Mouse (Mus musculus): Measurements from ENCODE around the gene Ogfod3. TPM values are rescaled to one million over a fixed set of nuclear protein-coding genes. Genes with fewer than 3 reads are reported as not detected.

Gene Ogfod3
- polyA plus RNA-seq, 2 experiments: 12.7 to 21.8 TPM

- ATAC-seq (ENCODE audit: low FRiP score, low read depth): no peak
- DNase-seq (ENCODE audit: low spot score): peak; percentile 10
- peak overlapping the region; percentile 36 for H3K9ac ChIP-seq (ENCODE audit: low read depth, low read length, severe bottlenecking)
- no peak for TF ChIP-seq POLR2A (IDR thresholded peaks at IDR 0.05; ENCODE audit: borderline replicate concordance, extremely low read depth, insufficient read depth, insufficient read length)
- H3K4me2 ChIP-seq (replicated peaks; ENCODE audit: low read depth, low read length, severe bottlenecking): peak overlapping the region; percentile 61
- H3K4me3 ChIP-seq (replicated peaks; ENCODE audit: low read length): peak overlapping the region; percentile 35
- 1% methylated on average over 45 of the region's 45 CpGs for WGBS
- no peaks in the 10 kb centered on the region for H3K9me3 ChIP-seq (ENCODE audit: control insufficient read depth, low read length)
- no peak overlapping the region for H3K27ac ChIP-seq (replicated peaks; ENCODE audit: low read depth, low read length)
- no peaks in the 10 kb centered on the region for H3K36me3 ChIP-seq (ENCODE audit: control insufficient read depth, insufficient read depth, low read length)
- H3K27me3 ChIP-seq (ENCODE audit: control insufficient read depth, insufficient read depth, low read length): peaks cover 37% of the 10 kb centered on the region
- peaks cover 4% of the 10 kb centered on the region; the same call in 1 of the 2 replicates for H3K4me1 ChIP-seq (ENCODE audit: control insufficient read depth, insufficient read depth, low read length)
These were observed 48.1 kb downstream of the Ogfod3 start for GRCm38 (mm10) chr11:121156411-121156891.

- Histone ChIP-seq H3K4me2 (replicated peaks; ENCODE audit: low read depth, low read length, severe bottlenecking) (no peak overlapping the region), H3K27me3 (ENCODE audit: control insufficient read depth, insufficient read depth, low read length) (peaks cover 37% of the 10 kb centered on the region), H3K4me3 (replicated peaks; ENCODE audit: low read length) (no peak overlapping the region), H3K9ac (ENCODE audit: low read depth, low read length, severe bottlenecking) (no peak overlapping the region), H3K36me3 (ENCODE audit: control insufficient read depth, insufficient read depth, low read length) (no peaks in the 10 kb centered on the region), H3K27ac (replicated peaks; ENCODE audit: low read depth, low read length) (no peak overlapping the region), H3K4me1 (ENCODE audit: control insufficient read depth, insufficient read depth, low read length) (peaks cover 4% of the 10 kb centered on the region; the same call in 1 of the 2 replicates), H3K9me3 (ENCODE audit: control insufficient read depth, low read length) (no peaks in the 10 kb centered on the region)
- 46% methylated on average over 4 of the region's 4 CpGs for WGBS
- TF ChIP-seq POLR2A (IDR thresholded peaks at IDR 0.05; ENCODE audit: borderline replicate concordance, extremely low read depth, insufficient read depth, insufficient read length): no peak
- DNase-seq (ENCODE audit: low spot score) (no peak), ATAC-seq (ENCODE audit: low FRiP score, low read depth) (no peak)
These were observed 50.3 kb downstream of the Ogfod3 start for GRCm38 (mm10) chr11:121154203-121154602.

- DNase-seq (ENCODE audit: low spot score) (no peak), ATAC-seq (ENCODE audit: low FRiP score, low read depth) (no peak)
- H3K36me3 ChIP-seq (ENCODE audit: control insufficient read depth, insufficient read depth, low read length): no peaks in the 10 kb centered on the region
- no peak for TF ChIP-seq POLR2A (IDR thresholded peaks at IDR 0.05; ENCODE audit: borderline replicate concordance, extremely low read depth, insufficient read depth, insufficient read length)
- no peaks in the 10 kb centered on the region for H3K27me3 ChIP-seq (ENCODE audit: control insufficient read depth, insufficient read depth, low read length)
- H3K9me3 ChIP-seq (ENCODE audit: control insufficient read depth, low read length): no peaks in the 10 kb centered on the region
- WGBS: 76% methylated on average over 3 of the region's 3 CpGs
- H3K9ac ChIP-seq (ENCODE audit: low read depth, low read length, severe bottlenecking): no peak overlapping the region
- no peak overlapping the region for H3K4me3 ChIP-seq (replicated peaks; ENCODE audit: low read length)
- H3K4me1 ChIP-seq (ENCODE audit: control insufficient read depth, insufficient read depth, low read length): no peaks in the 10 kb centered on the region
- no peak overlapping the region for H3K4me2 ChIP-seq (replicated peaks; ENCODE audit: low read depth, low read length, severe bottlenecking)
- no peak overlapping the region for H3K27ac ChIP-seq (replicated peaks; ENCODE audit: low read depth, low read length)
These were observed 56.3 kb downstream of the Ogfod3 start for GRCm38 (mm10) chr11:121148193-121148592.

GRCm38 (mm10) chr11:121145865-121146264 is 58.6 kb downstream of the Ogfod3 start, which contains the start of gene Tex19.1:
TSS of gene Tex19.1 (plus strand) at chr11:121146143.
- no peak for TF ChIP-seq POLR2A (IDR thresholded peaks at IDR 0.05; ENCODE audit: borderline replicate concordance, extremely low read depth, insufficient read depth, insufficient read length)
- no peaks in the 10 kb centered on the region for H3K27me3 ChIP-seq (ENCODE audit: control insufficient read depth, insufficient read depth, low read length)
- H3K27ac ChIP-seq (replicated peaks; ENCODE audit: low read depth, low read length): no peak within 1 kb of the TSS
- DNase-seq (ENCODE audit: low spot score) (no peak), ATAC-seq (ENCODE audit: low FRiP score, low read depth) (no peak)
- WGBS: 89% methylated on average over 21 of the region's 22 CpGs
- no peaks in the 10 kb centered on the region for H3K36me3 ChIP-seq (ENCODE audit: control insufficient read depth, insufficient read depth, low read length)
- no peaks in the 10 kb centered on the region for H3K4me1 ChIP-seq (ENCODE audit: control insufficient read depth, insufficient read depth, low read length)
- no peak within 1 kb of the TSS for H3K9ac ChIP-seq (ENCODE audit: low read depth, low read length, severe bottlenecking)
- H3K9me3 ChIP-seq (ENCODE audit: control insufficient read depth, low read length): no peaks in the 10 kb centered on the region
- H3K4me3 ChIP-seq (replicated peaks; ENCODE audit: low read length): no peak within 1 kb of the TSS
- no peak within 1 kb of the TSS for H3K4me2 ChIP-seq (replicated peaks; ENCODE audit: low read depth, low read length, severe bottlenecking)

- TF ChIP-seq POLR2A (IDR thresholded peaks at IDR 0.05; ENCODE audit: borderline replicate concordance, extremely low read depth, insufficient read depth, insufficient read length): no peak
- H3K4me2 ChIP-seq (replicated peaks; ENCODE audit: low read depth, low read length, severe bottlenecking): no peak overlapping the region
- no peak overlapping the region for H3K4me3 ChIP-seq (replicated peaks; ENCODE audit: low read length)
- H3K9ac ChIP-seq (ENCODE audit: low read depth, low read length, severe bottlenecking): no peak overlapping the region
- 79% methylated on average over 9 of the region's 9 CpGs for WGBS
- no peaks in the 10 kb centered on the region for H3K27me3 ChIP-seq (ENCODE audit: control insufficient read depth, insufficient read depth, low read length)
- H3K27ac ChIP-seq (replicated peaks; ENCODE audit: low read depth, low read length): no peak overlapping the region
- ATAC-seq (ENCODE audit: low FRiP score, low read depth) (no peak), DNase-seq (ENCODE audit: low spot score) (peak; percentile 11)
- H3K36me3 ChIP-seq (ENCODE audit: control insufficient read depth, insufficient read depth, low read length): no peaks in the 10 kb centered on the region
- no peaks in the 10 kb centered on the region for H3K4me1 ChIP-seq (ENCODE audit: control insufficient read depth, insufficient read depth, low read length)
- H3K9me3 ChIP-seq (ENCODE audit: control insufficient read depth, low read length): no peaks in the 10 kb centered on the region
These were observed 61.0 kb downstream of the Ogfod3 start for GRCm38 (mm10) chr11:121143325-121144015.

All from limb, embryonic 14.5 days (tissue).